Mouse (Mus musculus) cerebral cortex, adult 2 months (tissue): ENCODE results near the gene Itga11.

Experiments used
- WGBS: fragments of 180-500 bp; shearing (Covaris S2); methylation state at CpG from one replicate; pipeline ENCODE4 v1.1.7; 2018; 5-methylcytosine and 5-hydroxymethylcytosine counted together

The Itga11 gene

GRCm38 (mm10) chr9:62684311-62684710 is 6.7 kb downstream of the Itga11 start:
- WGBS: 77% methylated on average over 7 of the region's 7 CpGs

GRCm38 (mm10) chr9:62689748-62690147 is 12.1 kb downstream of the Itga11 start:
- WGBS: 85% methylated on average over 10 of the region's 10 CpGs

GRCm38 (mm10) chr9:62694054-62694453 is 16.4 kb downstream of the Itga11 start:
- WGBS: 83% methylated on average over 5 of the region's 5 CpGs

- WGBS: 66% methylated on average over 9 of the region's 9 CpGs
Measured at GRCm38 (mm10) chr9:62695210-62695609, 17.6 kb downstream of the Itga11 start.

GRCm38 (mm10) chr9:62696799-62697198 is 19.2 kb downstream of the Itga11 start:
- WGBS: 86% methylated on average over 4 of the region's 4 CpGs

- WGBS: 91% methylated on average over 4 of the region's 4 CpGs
Measured at GRCm38 (mm10) chr9:62707267-62707666, 29.6 kb downstream of the Itga11 start.

GRCm38 (mm10) chr9:62707870-62708269 is 30.2 kb downstream of the Itga11 start:
- WGBS: 70% methylated on average over 6 of the region's 6 CpGs

- WGBS: 69% methylated on average over 5 of the region's 5 CpGs
Measured at GRCm38 (mm10) chr9:62709983-62710382, 32.4 kb downstream of the Itga11 start.

- 50% methylated on average over 6 of the region's 6 CpGs for WGBS
Measured at GRCm38 (mm10) chr9:62712374-62712773, 34.7 kb downstream of the Itga11 start.

- WGBS: 87% methylated on average over 8 of the region's 8 CpGs
Measured at GRCm38 (mm10) chr9:62713040-62713439, 35.4 kb downstream of the Itga11 start.

- WGBS: 47% methylated on average over 3 of the region's 3 CpGs
Measured at GRCm38 (mm10) chr9:62714336-62714735, 36.7 kb downstream of the Itga11 start.

- WGBS: 34% methylated on average over 8 of the region's 8 CpGs
Measured at GRCm38 (mm10) chr9:62717982-62718381, 40.4 kb downstream of the Itga11 start.

GRCm38 (mm10) chr9:62721791-62722190 is 44.2 kb downstream of the Itga11 start:
- 83% methylated on average over 2 of the region's 2 CpGs for WGBS

GRCm38 (mm10) chr9:62722716-62723115 is 45.1 kb downstream of the Itga11 start:
- WGBS: 42% methylated on average over 6 of the region's 6 CpGs

GRCm38 (mm10) chr9:62724175-62724574 is 46.5 kb downstream of the Itga11 start:
- WGBS: 85% methylated on average over 9 of the region's 9 CpGs

GRCm38 (mm10) chr9:62725247-62725646 is 47.6 kb downstream of the Itga11 start:
- WGBS: 24% methylated on average over 5 of the region's 5 CpGs

GRCm38 (mm10) chr9:62726472-62726871 is 48.8 kb downstream of the Itga11 start:
- WGBS: 72% methylated on average over 6 of the region's 6 CpGs

- WGBS: 55% methylated on average over 7 of the region's 7 CpGs
Measured at GRCm38 (mm10) chr9:62744558-62745275, 67.1 kb downstream of the Itga11 start.

GRCm38 (mm10) chr9:62746646-62747045 is 69.0 kb downstream of the Itga11 start:
- 65% methylated on average over 6 of the region's 6 CpGs for WGBS

GRCm38 (mm10) chr9:62749666-62750065 is 72.0 kb downstream of the Itga11 start:
- WGBS: 58% methylated on average over 6 of the region's 6 CpGs

- WGBS: 92% methylated on average over 11 of the region's 11 CpGs
Measured at GRCm38 (mm10) chr9:62750381-62750780, 72.8 kb downstream of the Itga11 start.

GRCm38 (mm10) chr9:62758288-62758687 is 80.7 kb downstream of the Itga11 start:
- 38% methylated on average over 4 of the region's 4 CpGs for WGBS

GRCm38 (mm10) chr9:62759601-62760000 is 82.0 kb downstream of the Itga11 start:
- WGBS: 72% methylated on average over 3 of the region's 3 CpGs

- WGBS: 21% methylated on average over 13 of the region's 13 CpGs
Measured at GRCm38 (mm10) chr9:62763478-62763877, 85.9 kb downstream of the Itga11 start.
